Mouse (Mus musculus) right cerebral cortex, postnatal 25 days (tissue): ENCODE results near the gene Susd3.

Experiments
- DNase-seq: peaks from one replicate; pipeline ENCODE4 v3.0.0; 2022

Gene Susd3

DNA sequence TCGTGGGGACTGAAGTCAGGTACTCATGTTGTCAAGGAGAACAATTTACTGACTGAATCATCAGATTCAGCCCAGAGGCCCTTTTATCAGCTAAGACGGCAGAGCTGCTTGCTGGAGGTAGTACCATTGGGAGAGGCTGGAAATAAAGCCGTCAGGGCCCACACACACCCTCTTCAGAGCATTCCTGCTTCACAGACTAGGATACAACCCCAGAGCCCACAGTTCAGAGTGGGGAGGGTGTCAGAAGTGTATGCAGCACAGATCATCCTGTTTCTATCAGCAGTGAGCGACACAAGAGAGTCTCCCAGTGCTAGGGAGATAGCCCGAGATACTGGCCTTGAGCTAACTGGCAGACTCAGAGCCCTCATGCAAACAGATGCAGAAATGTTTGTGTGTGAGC is 65.3 kb downstream of the Susd3 start:
- DNase-seq = no peak

DNA sequence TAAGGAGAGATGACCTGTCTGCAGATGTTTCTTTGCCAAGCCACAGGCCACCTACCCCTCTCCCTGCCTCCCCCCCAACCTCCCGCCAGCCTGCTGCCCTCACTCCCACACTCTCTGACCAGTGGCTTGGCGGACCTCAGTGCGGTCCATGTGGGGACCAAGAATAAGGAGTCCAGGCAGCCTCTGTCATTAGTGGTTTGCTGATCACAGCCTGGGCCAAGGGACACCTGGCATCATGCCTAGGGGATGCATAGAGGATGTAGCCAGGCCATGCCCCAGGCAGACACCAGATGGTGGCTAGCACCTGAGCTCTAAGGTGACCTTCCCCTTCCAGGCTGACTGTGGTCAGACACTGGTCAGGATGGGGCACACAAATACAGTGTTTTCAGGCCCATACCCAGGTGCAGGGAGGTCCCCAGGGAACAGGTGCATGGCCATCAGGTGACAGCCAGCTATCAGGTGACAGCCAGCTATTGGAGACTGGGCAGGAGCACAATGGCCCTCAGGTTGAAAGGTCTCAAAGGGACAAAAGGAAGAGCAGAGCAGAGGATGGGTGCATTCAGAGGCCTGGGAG is 67.0 kb downstream of the Susd3 start:
- DNase-seq = no peak

DNA sequence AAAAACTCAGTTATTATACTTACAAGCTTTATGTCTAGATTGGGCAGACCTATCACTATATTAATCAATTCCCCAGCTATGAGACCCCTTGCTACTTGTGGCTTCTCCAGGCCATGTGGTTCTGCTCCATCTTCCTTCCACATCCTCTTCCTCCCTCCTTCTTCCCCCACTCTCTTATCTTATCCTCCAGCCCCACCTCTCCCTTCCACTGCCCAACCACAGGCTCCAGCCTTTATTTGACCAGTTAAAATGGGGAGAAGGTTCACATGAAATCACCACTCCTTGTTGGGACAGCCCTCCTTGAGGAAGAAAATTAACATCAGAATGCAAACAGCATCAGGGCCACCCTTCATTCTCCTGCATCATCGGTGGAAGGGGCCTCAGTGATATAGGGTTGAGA is 67.8 kb downstream of the Susd3 start:
- DNase-seq = no peak
